Mouse (Mus musculus) retina, postnatal 7 days (tissue): Measurements from ENCODE around the gene Nek9.
A peak's percentile ranks its signal among the peaks of the same experiment; 100 is the strongest.
"Not testable (repeated sequence)": the region's sequence is repeated elsewhere in the genome, so short reads cannot be mapped to it uniquely, and the experiment has no call there.

Source experiments
- DNase-seq: peaks from one replicate; pipeline ENCODE4 v3.0.0-alpha.2; 2012; ENCODE audit warnings: low read depth, low spot score

The Nek9 gene

GRCm38 (mm10) chr12:85289157-85290000 is 49.8 kb downstream of the Nek9 start:
- DNase-seq = no peak

DNA sequence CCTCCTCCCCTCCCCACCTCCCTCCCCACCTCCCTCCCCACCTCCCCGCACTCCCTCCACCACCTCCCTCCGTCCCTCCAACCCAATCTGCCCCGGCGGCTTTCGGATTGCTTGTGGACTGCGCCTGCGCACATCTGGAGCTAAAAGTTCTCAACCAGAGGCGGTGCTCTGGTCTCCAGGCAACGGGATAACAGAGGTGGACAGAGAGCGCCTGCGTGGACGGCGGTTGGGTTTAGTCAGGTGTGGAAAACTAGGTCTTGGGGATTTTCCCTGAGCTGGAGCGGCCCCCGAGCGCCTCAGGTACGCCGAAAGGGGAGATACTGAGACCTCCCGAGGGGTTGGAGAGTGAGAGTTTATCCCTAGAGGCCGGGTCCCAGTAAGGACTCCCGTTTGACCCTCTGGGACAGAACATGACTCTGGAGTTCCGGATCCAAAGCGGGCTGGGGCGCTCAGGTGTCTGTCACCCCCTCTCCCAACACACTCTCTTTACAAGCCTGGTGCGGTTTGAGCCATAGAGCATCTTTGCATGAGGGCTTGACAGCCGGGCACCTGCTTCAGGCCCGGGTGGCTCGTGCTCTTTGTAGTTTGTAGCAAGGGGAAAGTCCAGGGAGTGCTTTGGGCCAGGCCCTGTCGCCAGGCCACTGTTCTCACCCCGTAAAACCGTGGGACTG is 50.5 kb downstream of the Nek9 start, which contains the start of gene Zc2hc1c:
Gene Zc2hc1c, plus strand, starts transcription at position 106 of the 671 bp plus-strand sequence.
- DNase-seq = peak; percentile 84

GRCm38 (mm10) chr12:85287809-85288485 is 51.2 kb downstream of the Nek9 start, which contains the start of gene Acyp1:
Gene Acyp1 (minus strand): TSS chr12:85288438.
- no peak for DNase-seq

DNA sequence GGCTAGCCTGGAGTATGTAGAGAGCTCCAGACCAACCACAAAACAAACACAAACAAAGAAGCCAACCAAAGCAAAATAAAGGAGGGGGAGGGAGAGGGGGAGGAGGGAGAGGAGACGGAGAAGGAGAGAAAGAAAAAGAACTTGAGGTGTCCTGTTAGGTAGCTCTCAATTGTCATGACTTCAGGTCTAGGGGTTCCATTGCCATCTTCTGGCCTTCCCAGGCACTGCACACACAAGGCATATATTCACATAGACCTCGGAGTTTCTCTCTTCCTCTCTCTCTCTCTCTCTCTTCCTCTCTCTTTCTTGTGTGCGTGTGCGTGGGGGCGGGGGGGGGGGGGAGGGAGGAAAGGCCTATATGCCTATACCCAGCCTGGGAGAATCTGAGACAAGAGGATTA is 52.2 kb downstream of the Nek9 start:
- DNase-seq = no peak

GRCm38 (mm10) chr12:85284996-85285395 is 54.2 kb downstream of the Nek9 start:
- DNase-seq = no peak

- DNase-seq = no peak
Measured at GRCm38 (mm10) chr12:85284331-85284730, 54.8 kb downstream of the Nek9 start.

GRCm38 (mm10) chr12:85281756-85282155 is 57.4 kb downstream of the Nek9 start:
- DNase-seq = not testable (repeated sequence)

- no peak for DNase-seq
Measured at GRCm38 (mm10) chr12:85280845-85281651, 58.1 kb downstream of the Nek9 start.

DNA sequence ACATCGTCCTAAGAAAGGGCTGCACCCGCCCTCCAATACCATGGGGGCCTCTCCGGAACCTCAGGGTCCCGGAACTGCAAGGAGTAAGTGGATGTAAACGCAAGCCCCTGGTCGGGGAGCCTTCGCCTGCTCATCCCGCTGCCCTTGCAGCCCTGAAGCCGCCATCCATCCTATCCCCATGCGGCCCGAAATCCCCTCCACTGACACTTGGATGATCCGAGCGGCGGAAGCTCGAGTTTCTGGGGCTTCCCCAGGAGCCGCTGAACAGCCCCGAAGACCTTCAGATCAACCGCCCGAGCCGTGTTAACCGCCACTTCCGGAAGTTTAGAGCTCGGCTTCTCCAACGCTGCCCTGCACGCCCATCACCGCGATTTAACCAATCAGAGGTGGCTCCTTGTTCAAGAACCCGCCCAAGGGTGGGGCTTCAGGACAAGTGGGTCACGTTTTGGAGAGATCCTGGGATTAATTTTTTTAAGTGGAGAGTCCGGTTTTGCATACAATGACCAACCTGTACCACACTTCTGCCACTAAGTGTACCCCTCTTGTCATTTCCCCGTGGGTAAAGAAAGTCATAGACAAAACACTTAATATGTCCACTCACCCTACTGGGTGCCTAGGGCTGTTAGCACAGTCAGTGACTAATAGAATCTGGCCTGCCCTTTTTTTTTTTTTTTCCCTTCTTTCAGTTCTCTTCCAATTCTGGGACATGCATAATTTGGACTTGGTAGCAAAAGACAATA is 58.9 kb downstream of the Nek9 start:
- peak; percentile 94 for DNase-seq

DNA sequence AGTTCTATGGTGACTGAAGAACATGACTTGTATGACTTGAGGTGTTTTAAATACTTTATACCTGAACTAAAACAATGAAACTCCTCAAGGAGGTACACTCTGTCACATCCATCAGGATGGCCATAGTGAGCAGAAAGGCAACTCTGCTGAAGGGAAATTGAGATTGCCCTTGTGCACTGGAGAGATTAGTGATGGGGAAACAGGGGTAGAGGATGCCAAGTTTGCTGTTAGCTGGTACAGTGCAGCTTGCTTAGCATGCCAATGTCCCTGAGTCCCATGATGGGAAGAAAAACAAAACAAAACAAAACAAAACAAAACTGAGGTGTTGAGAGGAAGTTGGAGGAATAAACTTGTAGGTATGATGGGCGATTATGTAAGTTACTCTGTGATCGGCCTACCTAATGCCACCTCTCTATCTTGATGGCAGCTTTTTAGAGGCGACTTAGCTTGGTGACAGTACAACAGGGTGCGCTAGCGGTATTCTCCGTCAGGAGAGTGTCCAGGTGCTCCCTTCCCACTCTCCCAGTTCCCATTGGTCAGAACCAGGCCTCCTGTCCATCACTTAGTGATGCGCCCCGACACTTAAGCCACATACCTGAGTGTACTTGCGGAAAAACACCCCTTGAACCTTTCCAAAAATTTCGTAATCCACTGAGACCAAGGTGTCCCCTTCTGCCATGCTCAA is 59.6 kb downstream of the Nek9 start:
- no peak for DNase-seq

DNA sequence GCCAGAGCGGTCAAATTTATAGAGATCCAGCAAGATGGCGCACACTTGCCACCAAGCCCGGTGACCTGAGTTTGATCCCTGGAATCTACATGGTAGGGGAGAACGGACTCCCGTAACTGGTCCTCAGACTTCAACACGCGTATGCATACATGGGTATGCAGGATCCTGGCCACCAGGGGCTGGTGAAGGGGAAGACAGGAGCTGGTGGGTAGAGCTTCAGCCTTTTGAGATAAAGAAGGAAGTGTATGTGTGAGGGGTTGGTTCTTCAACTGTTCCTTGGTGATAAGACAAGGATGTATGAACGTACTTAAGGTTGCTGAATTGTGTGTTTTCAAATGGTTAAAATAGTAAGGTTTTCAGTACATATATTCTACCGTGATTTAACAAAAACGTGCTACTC is 60.2 kb downstream of the Nek9 start:
- DNase-seq = no peak

DNA sequence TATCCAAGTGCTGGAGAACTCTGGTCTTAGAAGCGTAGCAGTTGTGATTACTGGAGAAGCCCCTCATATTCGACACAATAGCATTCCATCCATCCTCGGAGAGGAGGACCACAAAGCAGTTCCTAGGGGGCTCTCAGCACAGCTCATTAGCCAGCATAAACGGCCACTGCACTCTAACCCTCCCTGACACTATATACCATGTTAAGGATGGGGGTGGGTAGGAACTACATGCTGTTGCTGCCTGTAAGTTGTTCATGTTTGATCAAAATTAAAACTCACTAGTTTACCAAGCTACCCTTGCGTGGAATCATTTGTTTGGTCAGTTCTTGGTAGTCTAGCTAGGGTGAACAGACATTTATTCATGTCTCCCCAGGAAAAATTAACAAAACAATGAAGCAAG is 62.9 kb downstream of the Nek9 start:
- no peak for DNase-seq

DNA sequence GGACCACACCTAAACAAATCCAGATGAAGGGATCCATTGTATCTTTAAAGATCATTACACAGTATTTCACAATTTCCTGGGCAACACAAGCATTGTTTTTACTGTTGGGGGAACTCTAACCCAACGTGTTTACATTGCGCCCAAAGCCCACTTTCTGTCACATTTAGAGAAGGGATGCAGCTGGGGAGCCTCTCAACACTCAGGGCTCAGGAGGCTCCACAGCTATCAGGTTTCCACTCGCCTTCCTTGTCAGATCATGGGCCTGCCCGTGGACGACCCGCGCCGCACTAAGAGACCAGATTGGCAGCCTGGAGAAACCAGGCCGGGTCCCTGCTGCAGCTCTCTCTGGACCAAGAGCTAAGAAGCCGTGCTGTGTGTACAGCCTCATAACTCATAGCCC is 65.7 kb downstream of the Nek9 start:
- DNase-seq = no peak

DNA sequence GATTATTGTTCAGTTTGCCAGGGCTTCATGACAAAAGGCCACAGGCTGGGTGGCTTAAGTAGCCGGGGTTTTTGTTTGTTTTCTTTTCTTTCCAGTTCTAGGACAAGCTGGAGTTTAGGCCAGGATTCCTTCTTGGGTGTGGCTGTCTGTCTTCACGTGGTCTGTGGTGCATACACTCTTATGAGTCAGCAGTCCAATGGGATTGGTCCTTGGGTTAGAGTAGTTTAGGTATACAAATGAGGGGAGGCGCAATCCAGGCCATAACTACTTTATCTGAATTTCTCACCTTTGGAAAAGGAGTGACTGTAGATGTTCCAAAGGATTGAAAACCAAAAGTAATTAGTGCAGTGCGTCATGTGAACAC is 67.3 kb downstream of the Nek9 start:
- DNase-seq = no peak

GRCm38 (mm10) chr12:85271132-85271842 is 67.9 kb downstream of the Nek9 start:
- DNase-seq = no peak

DNA sequence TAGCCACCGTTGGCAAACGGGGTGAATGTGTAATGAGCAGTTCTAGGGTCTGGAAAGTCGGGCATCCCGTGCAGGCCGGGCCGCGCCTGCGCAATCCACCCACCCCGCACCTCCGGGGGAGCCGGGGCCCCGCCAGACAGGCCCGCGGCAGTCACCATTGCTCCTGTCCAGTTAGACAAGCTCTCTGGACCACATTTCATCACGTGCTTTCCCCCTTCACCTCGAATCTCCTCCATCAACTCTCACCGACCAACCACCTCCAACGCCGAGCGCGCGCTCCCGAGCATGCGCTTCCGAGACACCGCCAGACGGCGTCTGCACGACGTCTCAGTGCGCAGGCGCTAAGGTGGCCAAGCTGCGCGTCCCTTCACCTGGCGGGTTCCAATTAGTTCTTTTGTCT is 68.8 kb downstream of the Nek9 start, which contains the start of gene Mlh3:
Gene Mlh3, minus strand, starts transcription at position 281 of the 400 bp plus-strand sequence.
- DNase-seq = peak; percentile 82

DNA sequence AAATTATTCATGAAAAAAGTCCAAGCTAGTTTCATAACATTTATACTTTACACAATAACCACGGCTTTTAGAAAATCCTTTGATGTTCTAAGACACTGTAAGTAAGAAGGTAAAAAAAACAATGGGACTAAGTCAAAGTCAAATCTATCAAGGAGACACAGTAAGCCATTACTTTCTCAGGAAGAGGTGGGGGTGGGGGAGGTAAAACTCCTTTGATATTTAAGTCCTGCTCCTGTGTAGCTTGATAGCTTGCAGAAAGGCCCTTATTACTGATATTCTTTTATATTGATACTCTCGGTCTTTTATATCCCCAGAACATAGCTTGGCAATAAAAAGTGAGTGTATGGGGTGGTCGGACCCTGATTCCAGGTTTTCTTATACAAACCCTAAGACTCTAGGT is 69.3 kb downstream of the Nek9 start:
- no peak for DNase-seq

GRCm38 (mm10) chr12:85266248-85266647 is 72.9 kb downstream of the Nek9 start:
- DNase-seq = no peak

DNA sequence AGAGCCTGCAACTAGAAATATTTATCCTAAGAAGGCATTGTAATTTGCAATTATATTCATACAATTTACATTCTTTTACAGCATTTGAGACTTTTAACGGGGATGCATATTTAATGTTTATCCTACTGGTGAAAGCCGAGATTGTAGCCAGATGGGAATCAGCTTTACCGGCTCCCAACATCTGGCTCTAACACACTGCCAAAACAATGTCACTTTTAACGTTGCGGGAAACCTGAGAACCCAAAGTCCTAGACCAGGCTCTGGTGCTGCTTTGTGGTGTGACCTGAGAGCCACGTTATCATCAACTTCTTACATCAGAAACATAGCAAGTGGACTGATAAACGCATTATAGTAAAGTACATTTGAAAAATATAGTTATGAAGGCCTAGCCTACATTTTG is 74.2 kb downstream of the Nek9 start:
- no peak for DNase-seq

GRCm38 (mm10) chr12:85264531-85264930 is 74.6 kb downstream of the Nek9 start:
- no peak for DNase-seq
